Mouse (Mus musculus): ENCODE results near the gene Btnl1.

Gene Btnl1

GRCm38 (mm10) chr17:34386656-34387055 lies 9.7 kb downstream of the Btnl1 start:
- DNase-seq: no peak

- no peak for DNase-seq
Measured at GRCm38 (mm10) chr17:34388513-34388912, 11.6 kb downstream of the Btnl1 start.

GRCm38 (mm10) chr17:34391507-34391906 lies 14.6 kb downstream of the Btnl1 start:
- DNase-seq: no peak

- DNase-seq: no peak
Measured at GRCm38 (mm10) chr17:34392321-34392720, 15.4 kb downstream of the Btnl1 start.

GRCm38 (mm10) chr17:34397357-34397756 lies 20.4 kb downstream of the Btnl1 start:
- no peak for DNase-seq

GRCm38 (mm10) chr17:34398058-34398710 lies 21.3 kb downstream of the Btnl1 start:
- peak; percentile 31 for DNase-seq

- peak; percentile 86 for DNase-seq
Measured at GRCm38 (mm10) chr17:34398711-34399393, 21.9 kb downstream of the Btnl1 start, which contains the start of gene BC051142. TSS of gene BC051142 (plus strand) at chr17:34398820.

- DNase-seq: no peak
Measured at GRCm38 (mm10) chr17:34399394-34399715, 22.4 kb downstream of the Btnl1 start.

- peak; percentile 62 for DNase-seq
Measured at GRCm38 (mm10) chr17:34411117-34411516, 34.2 kb downstream of the Btnl1 start.

- DNase-seq: no peak
Measured at GRCm38 (mm10) chr17:34420014-34420413, 43.1 kb downstream of the Btnl1 start.

- peak; percentile 28 for DNase-seq
Measured at GRCm38 (mm10) chr17:34427597-34427996, 50.7 kb downstream of the Btnl1 start.
